Mouse (Mus musculus): Measurements from ENCODE around the gene Fam196a. TPM values are rescaled to one million over a fixed set of nuclear protein-coding genes. Genes with fewer than 3 reads are reported as not detected.

Gene Fam196a
- polyA plus RNA-seq, 2 experiments = not detected

DNA sequence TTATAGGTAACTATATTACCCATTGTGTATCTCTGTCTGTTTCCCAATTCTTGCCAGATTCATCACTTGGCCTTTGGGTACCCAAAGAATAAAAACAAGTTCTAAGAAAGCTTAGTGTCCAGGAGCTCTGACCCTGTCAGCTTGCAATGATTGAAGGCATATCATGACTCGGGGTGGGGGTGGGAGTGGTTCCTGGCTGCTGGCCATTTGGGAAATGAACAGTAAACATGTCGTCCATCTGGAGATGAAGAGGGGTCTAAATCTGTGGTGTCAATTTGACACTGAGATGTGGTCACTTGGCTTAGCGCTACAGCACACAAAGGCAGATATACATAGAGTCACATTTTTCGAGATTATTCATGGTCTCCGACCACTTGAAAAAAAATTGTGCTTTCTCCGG lies 54.7 kb downstream of the Fam196a start:
- DNase-seq (ENCODE audit: low read depth in 3 of 3, low spot score in 3 of 3) (no peak), ATAC-seq (ENCODE audit: insufficient read depth) (no peak)
- WGBS (ENCODE audit: insufficient replicate concordance) = 61% methylated on average over 6 of the region's 6 CpGs
- Histone ChIP-seq H3K4me1 (replicated peaks; ENCODE audit: control insufficient read depth in 2 of 2, insufficient read depth in 2 of 2, low read length in 1 of 2) (no peaks in the 10 kb centered on the region), H3K9me3 (ENCODE audit: control insufficient read depth, low read length) (no peaks in the 10 kb centered on the region), H3K4me3 (ENCODE audit: insufficient read depth in 1 of 2, low read depth in 2 of 2, low read length in 2 of 2) (no peak overlapping the region), H3K9ac (replicated peaks) (no peak overlapping the region), H3K36me3 (replicated peaks; ENCODE audit: control insufficient read depth, insufficient read depth, low read depth) (no peaks in the 10 kb centered on the region), H3K27me3 (ENCODE audit: control insufficient read depth, insufficient read depth, low read length) (no peaks in the 10 kb centered on the region), H3K27ac (no peak overlapping the region), H3K4me2 (ENCODE audit: low read depth) (no peak overlapping the region)
- TF ChIP-seq CTCF (IDR thresholded peaks at IDR 0.05; ENCODE audit: low read depth) (no peak), EP300 (IDR thresholded peaks at IDR 0.05; ENCODE audit: low read depth) (no peak)

DNA sequence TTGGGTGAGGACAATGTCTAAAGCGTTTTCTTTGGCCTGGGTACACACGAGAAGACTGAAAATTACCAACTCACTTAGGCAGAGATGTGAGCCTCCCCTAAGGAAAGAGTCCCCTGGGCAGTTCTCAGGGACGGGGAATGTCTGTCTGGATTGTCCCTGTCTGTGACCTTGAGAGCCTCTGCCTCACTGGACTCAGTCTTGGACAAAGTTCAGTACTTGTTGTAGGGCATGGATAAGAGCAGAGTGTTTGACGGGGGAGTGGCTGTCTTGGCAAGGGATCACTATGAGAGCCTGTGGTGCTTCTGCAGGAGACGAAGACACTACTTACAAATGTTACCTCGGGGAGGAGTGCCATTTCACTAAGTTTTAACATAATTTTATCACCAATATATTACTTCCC lies 57.8 kb downstream of the Fam196a start:
- no peak for ATAC-seq (ENCODE audit: insufficient read depth)
- H3K9me3 ChIP-seq (ENCODE audit: control insufficient read depth, low read length) = no peaks in the 10 kb centered on the region
- H3K27me3 ChIP-seq (ENCODE audit: control insufficient read depth, insufficient read depth, low read length) = no peaks in the 10 kb centered on the region
- H3K4me3 ChIP-seq (ENCODE audit: insufficient read depth in 1 of 2, low read depth in 2 of 2, low read length in 2 of 2) = no peak overlapping the region
- H3K36me3 ChIP-seq (replicated peaks; ENCODE audit: control insufficient read depth, insufficient read depth, low read depth) = no peaks in the 10 kb centered on the region
- H3K27ac ChIP-seq = no peak overlapping the region
- WGBS (ENCODE audit: insufficient replicate concordance) = 58% methylated on average over 6 of the region's 6 CpGs
- no peak for DNase-seq (ENCODE audit: low read depth in 3 of 3, low spot score in 3 of 3)
- H3K4me1 ChIP-seq (replicated peaks; ENCODE audit: control insufficient read depth in 2 of 2, insufficient read depth in 2 of 2, low read length in 1 of 2) = no peaks in the 10 kb centered on the region
- no peak overlapping the region for H3K4me2 ChIP-seq (ENCODE audit: low read depth)
- H3K9ac ChIP-seq (replicated peaks) = no peak overlapping the region
- TF ChIP-seq EP300 (IDR thresholded peaks at IDR 0.05; ENCODE audit: low read depth) (no peak), CTCF (IDR thresholded peaks at IDR 0.05; ENCODE audit: low read depth) (no peak)

DNA sequence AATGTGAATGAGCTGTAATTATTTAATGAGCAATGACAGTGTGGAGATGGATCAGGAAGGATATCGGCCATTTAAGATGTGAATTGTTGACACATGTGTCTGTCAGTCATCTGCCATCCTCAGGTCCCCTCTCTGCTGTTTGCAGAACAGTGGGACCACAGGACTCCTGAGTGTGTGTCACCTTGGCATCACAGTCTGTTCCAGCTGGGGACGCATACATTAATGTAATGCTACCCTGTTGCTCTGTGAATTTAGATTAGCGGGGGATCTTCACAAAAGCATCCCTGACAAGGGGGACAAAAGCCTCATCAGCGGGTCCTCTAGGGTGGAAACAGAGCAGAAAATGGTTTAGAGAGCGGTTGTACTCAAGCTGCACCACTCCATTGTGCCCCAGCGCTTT lies 59.2 kb downstream of the Fam196a start:
- DNase-seq (ENCODE audit: low read depth in 3 of 3, low spot score in 3 of 3) (no peak), ATAC-seq (ENCODE audit: insufficient read depth) (no peak)
- no peak for TF ChIP-seq CTCF (IDR thresholded peaks at IDR 0.05; ENCODE audit: low read depth)
- TF ChIP-seq EP300 (IDR thresholded peaks at IDR 0.05; ENCODE audit: low read depth) = no peak
- no peak overlapping the region for H3K4me3 ChIP-seq (ENCODE audit: insufficient read depth in 1 of 2, low read depth in 2 of 2, low read length in 2 of 2)
- no peaks in the 10 kb centered on the region for H3K4me1 ChIP-seq (replicated peaks; ENCODE audit: control insufficient read depth in 2 of 2, insufficient read depth in 2 of 2, low read length in 1 of 2)
- no peaks in the 10 kb centered on the region for H3K27me3 ChIP-seq (ENCODE audit: control insufficient read depth, insufficient read depth, low read length)
- no peak overlapping the region for H3K27ac ChIP-seq
- no peak overlapping the region for H3K9ac ChIP-seq (replicated peaks)
- H3K4me2 ChIP-seq (ENCODE audit: low read depth) = no peak overlapping the region
- 62% methylated on average over 6 of the region's 6 CpGs for WGBS (ENCODE audit: insufficient replicate concordance)
- H3K9me3 ChIP-seq (ENCODE audit: control insufficient read depth, low read length) = no peaks in the 10 kb centered on the region
- H3K36me3 ChIP-seq (replicated peaks; ENCODE audit: control insufficient read depth, insufficient read depth, low read depth) = no peaks in the 10 kb centered on the region

DNA sequence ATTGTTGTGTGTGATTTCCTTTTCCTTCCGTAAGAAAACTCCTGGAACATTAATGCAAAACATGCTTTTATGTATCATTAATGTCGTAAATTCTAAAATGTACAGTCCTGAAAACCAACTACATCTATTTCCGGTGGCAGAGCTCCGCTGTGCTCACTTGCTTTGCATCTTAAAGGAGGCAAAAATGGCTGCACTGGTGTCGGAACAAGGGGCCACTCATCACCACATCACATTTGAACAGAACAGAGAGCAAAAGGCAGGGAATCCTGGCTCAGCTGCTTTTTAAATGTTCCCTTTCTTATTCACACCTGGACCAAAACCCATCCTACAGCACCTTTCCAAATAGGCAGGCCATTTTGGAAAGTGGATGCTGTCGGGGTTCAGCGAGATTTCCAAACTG lies 65.2 kb downstream of the Fam196a start:
- no peaks in the 10 kb centered on the region for H3K27me3 ChIP-seq (ENCODE audit: control insufficient read depth, insufficient read depth, low read length)
- H3K36me3 ChIP-seq (replicated peaks; ENCODE audit: control insufficient read depth, insufficient read depth, low read depth) = no peaks in the 10 kb centered on the region
- TF ChIP-seq CTCF (IDR thresholded peaks at IDR 0.05; ENCODE audit: low read depth) (no peak), EP300 (IDR thresholded peaks at IDR 0.05; ENCODE audit: low read depth) (no peak)
- ATAC-seq (ENCODE audit: insufficient read depth) (no peak), DNase-seq (ENCODE audit: low read depth in 3 of 3, low spot score in 3 of 3) (no peak)
- no peak overlapping the region for H3K4me2 ChIP-seq (ENCODE audit: low read depth)
- no peak overlapping the region for H3K9ac ChIP-seq (replicated peaks)
- H3K9me3 ChIP-seq (ENCODE audit: control insufficient read depth, low read length) = no peaks in the 10 kb centered on the region
- no peak overlapping the region for H3K4me3 ChIP-seq (ENCODE audit: insufficient read depth in 1 of 2, low read depth in 2 of 2, low read length in 2 of 2)
- H3K4me1 ChIP-seq (replicated peaks; ENCODE audit: control insufficient read depth in 2 of 2, insufficient read depth in 2 of 2, low read length in 1 of 2) = no peaks in the 10 kb centered on the region
- WGBS (ENCODE audit: insufficient replicate concordance) = 65% methylated on average over 7 of the region's 7 CpGs
- H3K27ac ChIP-seq = no peak overlapping the region

DNA sequence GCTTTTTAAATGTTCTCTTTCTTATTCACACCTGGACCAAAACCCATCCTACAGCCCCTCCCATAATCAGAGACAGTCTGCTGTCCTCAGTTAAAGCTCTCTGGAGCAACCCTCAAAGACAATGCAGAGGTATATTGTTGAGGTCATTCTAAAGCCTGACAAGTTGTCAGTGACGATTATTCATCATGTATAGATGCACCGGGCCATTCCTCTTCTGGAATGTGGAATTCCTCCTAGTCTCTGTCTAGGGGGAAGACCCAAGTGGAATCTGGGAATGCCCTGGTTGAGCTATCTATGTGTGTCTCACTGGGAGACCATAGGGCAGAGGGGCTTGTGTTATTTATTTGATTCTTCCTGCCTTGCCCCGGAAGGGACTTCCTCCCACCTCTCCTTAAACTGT lies 65.7 kb downstream of the Fam196a start:
- H3K9me3 ChIP-seq (ENCODE audit: control insufficient read depth, low read length) = no peaks in the 10 kb centered on the region
- no peak overlapping the region for H3K27ac ChIP-seq
- no peak overlapping the region for H3K9ac ChIP-seq (replicated peaks)
- H3K4me1 ChIP-seq (replicated peaks; ENCODE audit: control insufficient read depth in 2 of 2, insufficient read depth in 2 of 2, low read length in 1 of 2) = no peaks in the 10 kb centered on the region
- DNase-seq (ENCODE audit: low read depth in 3 of 3, low spot score in 3 of 3) (no peak), ATAC-seq (ENCODE audit: insufficient read depth) (no peak)
- H3K36me3 ChIP-seq (replicated peaks; ENCODE audit: control insufficient read depth, insufficient read depth, low read depth) = no peaks in the 10 kb centered on the region
- WGBS (ENCODE audit: insufficient replicate concordance) = 70% methylated on average over 3 of the region's 3 CpGs
- no peaks in the 10 kb centered on the region for H3K27me3 ChIP-seq (ENCODE audit: control insufficient read depth, insufficient read depth, low read length)
- H3K4me2 ChIP-seq (ENCODE audit: low read depth) = no peak overlapping the region
- no peak overlapping the region for H3K4me3 ChIP-seq (ENCODE audit: insufficient read depth in 1 of 2, low read depth in 2 of 2, low read length in 2 of 2)
- TF ChIP-seq EP300 (IDR thresholded peaks at IDR 0.05; ENCODE audit: low read depth) (no peak), CTCF (IDR thresholded peaks at IDR 0.05; ENCODE audit: low read depth) (no peak)
